Mouse (Mus musculus): ENCODE results near the gene H6pd.

DNA sequence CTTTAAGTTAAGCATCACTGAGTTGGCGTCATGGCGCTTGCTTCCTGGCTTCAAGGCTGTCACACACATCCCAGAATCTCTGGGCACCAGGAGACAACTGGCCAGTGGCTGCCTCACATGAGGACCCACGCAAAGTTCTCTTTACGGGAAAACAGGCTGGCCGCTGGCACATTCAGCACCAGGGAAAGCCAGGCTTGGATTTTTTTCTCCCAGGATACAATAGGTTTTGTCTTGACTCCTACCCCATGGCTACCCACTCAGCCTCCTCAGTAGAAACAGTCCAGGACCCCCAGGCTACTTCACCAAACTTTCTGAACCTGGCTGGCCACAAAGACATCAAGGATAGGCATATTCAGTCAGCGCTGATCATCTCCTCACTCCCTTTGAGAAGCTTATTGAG, 73.4 kb downstream of the H6pd start:
- TF ChIP-seq CTCF (IDR thresholded peaks at IDR 0.05; ENCODE audit: control insufficient read depth, insufficient read depth, insufficient read length) = no peak
- no peak for TF ChIP-seq FOSL1 (IDR thresholded peaks at IDR 0.05; ENCODE audit: insufficient read depth, low read length, poor library complexity, severe bottlenecking)
- no peak for TF ChIP-seq MAX (IDR thresholded peaks at IDR 0.05)
- TF ChIP-seq USF1 (IDR thresholded peaks at IDR 0.05; ENCODE audit: low read depth) = no peak
- TF ChIP-seq MYOD1 (IDR thresholded peaks at IDR 0.05; ENCODE audit: control insufficient read depth, insufficient read length, low read depth) = no peak
- TF ChIP-seq CEBPB (IDR thresholded peaks at IDR 0.05; ENCODE audit: low read depth) = no peak
